Mouse (Mus musculus) heart, postnatal 0 days (tissue): ENCODE results near the gene Nacc1.

Experiments used
- CTCF ChIP-seq: IDR thresholded peaks from 2 replicates; pipeline ENCODE4 v1.5.1; 2016; ENCODE audit warnings: antibody characterized with exemption, control low read depth, low read depth
- EP300 ChIP-seq: IDR thresholded peaks from 2 replicates; pipeline ENCODE4 v1.6.1; 2016; ENCODE audit warnings: antibody characterized with exemption, low read depth

- TF ChIP-seq EP300 = no peak
- TF ChIP-seq CTCF = no peak
Observed at GRCm38 (mm10) chr8:84707267-84707883, 19.7 kb upstream of the Nacc1 start.
